Mouse (Mus musculus): ENCODE results near the gene Klk6. TPM values are rescaled to one million over a fixed set of nuclear protein-coding genes. Genes with fewer than 3 reads are reported as not detected.

Gene Klk6
- polyA plus RNA-seq, 1 experiment from 2014 or later = not detected

DNA sequence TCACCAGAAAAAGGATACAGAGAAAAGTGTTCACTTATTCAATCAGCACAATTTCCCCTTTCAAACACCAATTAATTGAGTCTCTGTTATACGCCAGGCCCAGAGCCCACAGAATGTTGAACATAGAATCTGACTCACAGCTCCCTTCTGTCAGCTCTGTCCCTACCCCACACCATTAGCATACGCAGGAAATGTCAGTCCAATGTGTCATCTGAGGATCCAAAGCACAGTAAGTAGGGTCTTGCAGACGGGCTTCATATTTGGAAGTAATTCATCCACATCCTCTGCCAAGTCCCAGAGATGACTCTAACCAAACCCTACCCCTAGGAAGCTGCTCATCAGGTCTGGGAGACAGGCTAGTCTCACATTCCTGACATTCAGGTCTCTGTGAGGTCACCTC, 36.2 kb upstream of the Klk6 start:
- H3K36me3 ChIP-seq (ENCODE audit: poor library complexity, severe bottlenecking) = no peaks in the 10 kb centered on the region
- H3K9ac ChIP-seq = no peak overlapping the region
- H3K27ac ChIP-seq = no peak overlapping the region
- ATAC-seq = no peak
- H3K4me1 ChIP-seq = no peaks in the 10 kb centered on the region
- no peaks in the 10 kb centered on the region for H3K9me3 ChIP-seq (replicated peaks)
- WGBS = 75% methylated on average over 3 of the region's 3 CpGs
- H3K4me3 ChIP-seq = no peak overlapping the region
- peaks cover 8% of the 10 kb centered on the region for H3K27me3 ChIP-seq
- no peak overlapping the region for H3K4me2 ChIP-seq

GRCm38 (mm10) chr7:43789295-43789694, 35.0 kb upstream of the Klk6 start:
- H3K4me3 ChIP-seq = no peak overlapping the region
- H3K9ac ChIP-seq = no peak overlapping the region
- H3K27ac ChIP-seq = no peak overlapping the region
- no peaks in the 10 kb centered on the region for H3K9me3 ChIP-seq (replicated peaks)
- WGBS = 76% methylated on average over 2 of the region's 2 CpGs
- no peak overlapping the region for H3K4me2 ChIP-seq
- H3K27me3 ChIP-seq = no peaks in the 10 kb centered on the region
- ATAC-seq = no peak
- H3K4me1 ChIP-seq = no peaks in the 10 kb centered on the region
- H3K36me3 ChIP-seq (ENCODE audit: poor library complexity, severe bottlenecking) = no peaks in the 10 kb centered on the region

GRCm38 (mm10) chr7:43791591-43791990, 32.7 kb upstream of the Klk6 start, which contains the start of gene Klk9:
TSS of gene Klk9 (plus strand) at chr7:43791891.
- WGBS = 84% methylated on average over 7 of the region's 7 CpGs
- Histone ChIP-seq H3K9me3 (replicated peaks) (no peaks in the 10 kb centered on the region), H3K4me2 (no peak within 1 kb of the TSS), H3K9ac (no peak within 1 kb of the TSS), H3K4me3 (no peak within 1 kb of the TSS), H3K27me3 (peaks cover 17% of the 10 kb centered on the region), H3K4me1 (peaks cover 6% of the 10 kb centered on the region; the same call in 1 of the 2 replicates), H3K36me3 (ENCODE audit: poor library complexity, severe bottlenecking) (no peaks in the 10 kb centered on the region), H3K27ac (no peak within 1 kb of the TSS)
- no peak for ATAC-seq

GRCm38 (mm10) chr7:43796355-43796754, 27.9 kb upstream of the Klk6 start:
- no peaks in the 10 kb centered on the region for H3K36me3 ChIP-seq (ENCODE audit: poor library complexity, severe bottlenecking)
- H3K9me3 ChIP-seq (replicated peaks) = no peaks in the 10 kb centered on the region
- H3K4me2 ChIP-seq = peak overlapping the region; percentile 78
- H3K27ac ChIP-seq = no peak overlapping the region
- H3K9ac ChIP-seq = no peak overlapping the region
- 4% methylated on average over 8 of the region's 8 CpGs for WGBS
- peaks cover 41% of the 10 kb centered on the region for H3K27me3 ChIP-seq
- peak overlapping the region; percentile 47 for H3K4me3 ChIP-seq
- H3K4me1 ChIP-seq = peaks cover 11% of the 10 kb centered on the region
- ATAC-seq = no peak

- peak within 1 kb of the TSS; percentile 57 for H3K9ac ChIP-seq
- peaks cover 41% of the 10 kb centered on the region for H3K27me3 ChIP-seq
- H3K27ac ChIP-seq = no peak within 1 kb of the TSS
- H3K4me3 ChIP-seq = peak within 1 kb of the TSS; percentile 47
- H3K4me1 ChIP-seq = peaks cover 11% of the 10 kb centered on the region
- 0% methylated on average over 28 of the region's 28 CpGs for WGBS
- peak within 1 kb of the TSS; percentile 78 for H3K4me2 ChIP-seq
- no peaks in the 10 kb centered on the region for H3K9me3 ChIP-seq (replicated peaks)
- no peaks in the 10 kb centered on the region for H3K36me3 ChIP-seq (ENCODE audit: poor library complexity, severe bottlenecking)
- ATAC-seq = peak; percentile 51; the same call in 1 of the 2 replicates
Measured at GRCm38 (mm10) chr7:43797333-43797769, 26.9 kb upstream of the Klk6 start, which contains the start of gene Klk8. TSS of gene Klk8 (plus strand) at chr7:43797577.

DNA sequence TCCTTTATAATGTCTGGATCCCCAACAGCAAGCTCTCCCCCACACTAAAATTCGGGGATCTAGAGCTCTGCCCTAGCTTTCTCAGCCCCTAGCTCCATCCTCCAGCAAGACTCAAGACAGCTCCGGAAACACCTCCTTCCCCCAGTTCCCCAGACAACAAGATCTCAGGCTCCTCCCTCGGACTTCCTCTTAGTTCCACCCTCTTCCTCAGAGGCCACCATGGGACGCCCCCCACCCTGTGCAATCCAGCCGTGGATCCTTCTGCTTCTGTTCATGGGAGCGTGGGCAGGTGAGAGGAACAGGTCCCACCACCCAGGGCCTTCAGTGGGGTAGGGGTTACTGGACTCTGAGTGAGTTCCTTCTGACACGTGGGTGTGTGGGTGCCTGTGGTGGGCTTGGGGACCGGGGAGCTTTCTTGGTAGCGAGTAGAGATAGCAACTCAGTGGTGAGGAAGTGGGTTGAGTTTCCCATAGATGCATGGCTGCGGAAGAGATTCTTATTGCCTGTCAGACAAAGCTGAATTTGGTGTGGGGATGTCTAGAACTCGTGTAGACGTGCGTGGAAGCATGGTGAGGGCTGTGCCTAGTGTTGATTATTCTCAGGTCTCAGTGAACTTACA, 26.3 kb upstream of the Klk6 start:
- 34% methylated on average over 13 of the region's 13 CpGs for WGBS
- H3K9ac ChIP-seq = no peak overlapping the region
- H3K27me3 ChIP-seq = peaks cover 41% of the 10 kb centered on the region
- H3K4me3 ChIP-seq = peak overlapping the region; percentile 47
- ATAC-seq = peak; percentile 57
- peaks cover 11% of the 10 kb centered on the region for H3K4me1 ChIP-seq
- H3K27ac ChIP-seq = no peak overlapping the region
- no peaks in the 10 kb centered on the region for H3K36me3 ChIP-seq (ENCODE audit: poor library complexity, severe bottlenecking)
- peak overlapping the region; percentile 78 for H3K4me2 ChIP-seq
- H3K9me3 ChIP-seq (replicated peaks) = no peaks in the 10 kb centered on the region

- Histone ChIP-seq H3K4me3 (no peak overlapping the region), H3K27me3 (peaks cover 40% of the 10 kb centered on the region), H3K27ac (no peak overlapping the region), H3K36me3 (ENCODE audit: poor library complexity, severe bottlenecking) (no peaks in the 10 kb centered on the region), H3K4me2 (no peak overlapping the region), H3K4me1 (peaks cover 11% of the 10 kb centered on the region), H3K9me3 (replicated peaks) (no peaks in the 10 kb centered on the region), H3K9ac (no peak overlapping the region)
- WGBS = 81% methylated on average over 7 of the region's 7 CpGs
- no peak for ATAC-seq
Measured at GRCm38 (mm10) chr7:43799876-43800275, 24.4 kb upstream of the Klk6 start.

DNA sequence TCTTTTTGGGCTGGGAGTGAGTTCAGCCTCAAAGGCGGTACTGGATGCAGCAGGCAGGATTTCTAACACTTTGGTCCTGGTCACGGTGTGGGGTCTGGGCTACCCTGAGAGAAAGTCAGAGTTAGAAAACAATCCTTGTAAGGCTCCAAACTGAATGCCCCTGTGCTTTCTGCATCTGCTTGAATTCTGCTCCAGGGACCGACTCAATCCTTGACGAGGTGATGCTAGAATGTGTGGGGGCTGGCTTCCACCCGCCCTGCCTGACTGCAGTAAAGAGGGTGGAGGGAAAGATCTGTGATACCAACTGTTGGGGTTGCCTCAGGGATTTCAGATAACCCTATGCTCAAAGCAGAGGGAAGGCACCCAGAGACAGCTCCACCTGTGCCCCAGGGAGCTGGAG, 13.3 kb upstream of the Klk6 start, which contains the start of gene Klk7:
Gene Klk7, plus strand, starts transcription at position 301 of the 400 bp plus-strand sequence.
- no peak for ATAC-seq
- Histone ChIP-seq H3K4me1 (no peaks in the 10 kb centered on the region), H3K27ac (no peak within 1 kb of the TSS), H3K9ac (no peak within 1 kb of the TSS), H3K36me3 (ENCODE audit: poor library complexity, severe bottlenecking) (no peaks in the 10 kb centered on the region), H3K4me3 (no peak within 1 kb of the TSS), H3K27me3 (no peaks in the 10 kb centered on the region), H3K9me3 (replicated peaks) (no peaks in the 10 kb centered on the region), H3K4me2 (no peak within 1 kb of the TSS)
- WGBS = 59% methylated on average over 5 of the region's 5 CpGs

DNA sequence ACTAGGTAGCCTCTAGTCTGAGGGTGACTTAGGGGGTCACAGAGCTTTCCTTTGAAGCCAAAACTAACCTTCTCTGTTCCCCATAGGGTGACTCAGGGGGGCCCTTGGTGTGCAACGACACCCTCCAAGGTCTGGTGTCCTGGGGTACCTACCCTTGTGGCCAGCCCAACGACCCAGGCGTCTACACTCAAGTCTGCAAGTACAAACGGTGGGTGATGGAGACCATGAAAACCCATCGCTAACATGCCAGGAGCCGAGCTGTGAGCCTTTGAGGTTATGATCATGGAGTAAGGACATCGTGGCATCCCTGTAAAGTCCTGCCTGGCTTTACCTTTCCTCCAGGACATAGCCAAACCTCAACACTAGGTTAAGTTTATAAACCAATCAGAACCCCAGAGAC, 9.1 kb upstream of the Klk6 start:
- no peak overlapping the region for H3K9ac ChIP-seq
- no peak overlapping the region for H3K27ac ChIP-seq
- WGBS = 87% methylated on average over 7 of the region's 7 CpGs
- no peaks in the 10 kb centered on the region for H3K9me3 ChIP-seq (replicated peaks)
- no peaks in the 10 kb centered on the region for H3K36me3 ChIP-seq (ENCODE audit: poor library complexity, severe bottlenecking)
- ATAC-seq = no peak
- no peak overlapping the region for H3K4me3 ChIP-seq
- no peaks in the 10 kb centered on the region for H3K27me3 ChIP-seq
- no peaks in the 10 kb centered on the region for H3K4me1 ChIP-seq
- no peak overlapping the region for H3K4me2 ChIP-seq

DNA sequence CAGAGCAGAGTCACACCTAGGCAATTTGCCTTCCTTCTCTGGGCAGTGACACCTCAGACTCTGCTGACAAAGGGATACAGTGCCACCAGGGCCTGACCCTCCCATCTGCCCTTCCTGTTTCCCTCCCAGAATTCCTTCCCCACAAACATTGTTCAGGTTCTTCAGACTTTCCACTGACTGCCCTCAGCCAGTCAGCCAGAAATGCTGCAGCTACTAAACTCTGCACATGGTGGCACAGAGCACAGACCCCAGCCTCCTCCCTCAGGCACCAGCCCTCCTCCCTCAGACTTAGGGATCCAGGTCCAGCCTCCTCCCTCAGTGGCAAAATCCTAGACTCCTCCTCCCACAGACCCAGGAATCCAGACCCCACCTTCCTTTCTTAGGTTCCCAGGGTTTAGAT, 7.6 kb upstream of the Klk6 start:
- Histone ChIP-seq H3K4me2 (no peak overlapping the region), H3K9me3 (replicated peaks) (no peaks in the 10 kb centered on the region)

DNA sequence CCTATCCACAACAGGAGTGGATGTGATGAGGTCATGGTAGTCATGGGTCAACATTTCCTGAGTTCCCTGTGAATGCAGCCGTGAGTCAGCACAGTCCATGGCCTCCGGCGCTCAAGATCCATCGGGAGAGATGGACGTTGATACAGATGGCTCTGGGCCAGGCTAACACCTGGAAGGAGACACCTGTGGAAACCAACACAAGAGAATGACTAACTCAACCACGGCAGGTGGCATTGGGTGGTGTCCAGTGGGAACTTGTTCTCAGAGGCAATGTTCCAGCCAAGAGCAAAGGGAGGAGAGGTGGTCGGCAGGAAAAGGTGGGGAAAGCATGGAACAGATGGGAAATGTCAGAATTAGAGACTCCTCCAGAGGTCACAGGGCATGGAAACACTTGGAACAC, 2.7 kb upstream of the Klk6 start:
- H3K4me3 ChIP-seq = no peak overlapping the region
- no peak overlapping the region for H3K4me2 ChIP-seq
- no peak overlapping the region for H3K9ac ChIP-seq
- H3K9me3 ChIP-seq (replicated peaks) = no peaks in the 10 kb centered on the region
- WGBS = 96% methylated on average over 7 of the region's 7 CpGs
- no peaks in the 10 kb centered on the region for H3K36me3 ChIP-seq (ENCODE audit: poor library complexity, severe bottlenecking)
- H3K4me1 ChIP-seq = no peaks in the 10 kb centered on the region
- H3K27me3 ChIP-seq = no peaks in the 10 kb centered on the region
- H3K27ac ChIP-seq = no peak overlapping the region
- no peak for ATAC-seq

More for the DNA sequence above, 7.6 kb upstream of the Klk6 start:
- H3K27ac ChIP-seq = no peak overlapping the region
- no peaks in the 10 kb centered on the region for H3K27me3 ChIP-seq
- ATAC-seq = no peak
- H3K9ac ChIP-seq = no peak overlapping the region
- no peak overlapping the region for H3K4me3 ChIP-seq
- no peaks in the 10 kb centered on the region for H3K36me3 ChIP-seq (ENCODE audit: poor library complexity, severe bottlenecking)
- H3K4me1 ChIP-seq = no peaks in the 10 kb centered on the region

DNA sequence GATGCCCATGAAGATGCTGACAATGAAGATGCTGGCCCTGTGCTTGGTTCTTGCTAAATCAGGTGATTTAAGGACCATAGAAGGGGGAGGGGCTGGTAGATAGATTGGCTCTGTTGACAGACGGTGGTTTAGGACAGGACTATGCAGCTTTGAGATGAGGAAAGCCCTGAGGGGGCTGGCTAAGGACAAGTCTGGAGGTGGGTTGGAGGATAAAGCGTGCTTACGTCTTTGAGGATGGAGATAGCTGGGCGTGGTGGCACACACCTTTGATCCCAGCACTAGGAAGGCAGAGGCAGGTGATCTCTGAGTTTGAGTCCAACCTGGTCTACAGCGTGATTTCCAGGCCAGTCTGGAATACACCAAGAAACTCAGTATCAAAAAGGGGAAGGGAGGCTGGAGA, 1.8 kb downstream of the Klk6 start:
- H3K9ac ChIP-seq = no peak overlapping the region
- no peak overlapping the region for H3K4me3 ChIP-seq
- no peak overlapping the region for H3K27ac ChIP-seq
- no peak for ATAC-seq
- no peaks in the 10 kb centered on the region for H3K36me3 ChIP-seq (ENCODE audit: poor library complexity, severe bottlenecking)
- no peaks in the 10 kb centered on the region for H3K27me3 ChIP-seq
- no peak overlapping the region for H3K4me2 ChIP-seq
- WGBS = 87% methylated on average over 5 of the region's 5 CpGs
- no peaks in the 10 kb centered on the region for H3K4me1 ChIP-seq
- H3K9me3 ChIP-seq (replicated peaks) = no peaks in the 10 kb centered on the region

GRCm38 (mm10) chr7:43827706-43828105, 3.4 kb downstream of the Klk6 start:
- Histone ChIP-seq H3K27me3 (no peaks in the 10 kb centered on the region), H3K9me3 (replicated peaks) (no peaks in the 10 kb centered on the region), H3K4me1 (no peaks in the 10 kb centered on the region), H3K4me2 (no peak overlapping the region), H3K4me3 (no peak overlapping the region), H3K27ac (no peak overlapping the region), H3K36me3 (ENCODE audit: poor library complexity, severe bottlenecking) (no peaks in the 10 kb centered on the region), H3K9ac (no peak overlapping the region)
- WGBS = 87% methylated on average over 4 of the region's 4 CpGs
- ATAC-seq = no peak
